Comparison of ENCODE assay signal across 9 mouse cellular contexts in the genomic region with DNA sequence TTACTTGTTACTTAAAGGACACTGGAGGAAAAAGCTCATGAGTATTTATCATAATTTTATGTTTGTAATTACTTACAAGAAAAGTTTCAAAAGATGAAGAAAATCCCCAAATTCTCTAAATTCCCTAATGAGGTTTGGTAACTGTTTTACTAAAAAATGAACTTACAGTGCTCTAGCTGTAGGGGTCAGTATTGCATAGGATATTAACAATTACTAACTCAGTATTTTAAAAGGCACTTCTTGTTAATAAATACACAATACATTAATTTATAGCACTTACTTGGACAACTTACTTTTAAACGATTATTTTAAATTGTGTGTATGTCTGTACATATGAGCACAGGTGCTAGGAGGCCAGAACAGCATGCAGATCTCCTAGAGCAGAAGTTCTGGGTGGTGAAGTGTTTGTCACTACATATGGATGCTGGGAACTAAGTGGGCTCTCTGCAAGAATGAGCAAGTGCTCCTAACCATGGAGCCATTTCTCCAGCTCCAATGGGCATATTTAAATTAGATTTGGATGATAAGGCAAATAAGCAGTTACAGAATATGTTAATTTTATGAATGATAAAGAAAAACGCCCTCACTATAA. TPM values are rescaled to one million over a fixed set of nuclear protein-coding genes. Genes with fewer than 3 reads are reported as not detected.
A peak's percentile ranks its signal among the peaks of the same experiment; 100 is the strongest.
DNase-seq lines count a peak whose midpoint lies in the region; ATAC-seq and TF ChIP-seq lines count a peak whose summit lies in the region.
"Had no signal": no experiment of that assay in that cellular context is flagged by ENCODE, and none has a peak within 500 bp of the region (broad histone marks: within the 10 kb centered on the region; RNA-seq: fewer than 3 reads in every experiment).

No protein-coding gene starts in this region.

- no peak overlapping the region for H3K4me3 ChIP-seq in left cerebral cortex, adult 2 months
- H3K4me3 ChIP-seq in ES-Bruce4 (ENCODE audit: low read depth, low read length) = no peak overlapping the region
- H3K4me3 ChIP-seq in midbrain, embryonic 14.5 days (replicated peaks; ENCODE audit: low read depth, low read length) = no peak overlapping the region
- H3K4me3 ChIP-seq: embryonic facial prominence, embryonic 15.5 days; limb, embryonic 13.5 days had no signal

- peak; percentile 82 for TF ChIP-seq CTCF in left cerebral cortex, adult 2 months (IDR thresholded peaks at IDR 0.05)
- peak; percentile 1 for TF ChIP-seq CTCF in ES-Bruce4 (IDR thresholded peaks at IDR 0.05; ENCODE audit: low read depth, low read length)

- no peak for DNase-seq in left cerebral cortex, adult 2 months (ENCODE audit: extremely low spot score in 1 of 2, low spot score in 2 of 2)
- no peak for DNase-seq in left cerebral cortex, adult 18-20 months (ENCODE audit: low spot score in 2 of 2)
- peak; percentile 18 for DNase-seq in embryo, embryonic 11 days
- peak; percentile 67 for DNase-seq in midbrain, embryonic 14.5 days
- DNase-seq in layer of hippocampus, adult 8-10 months (ENCODE audit: low spot score in 2 of 2) = no peak
- DNase-seq in right cerebral cortex, postnatal 36 days (ENCODE audit: low spot score in 2 of 2) = no peak

- no peak for TF ChIP-seq POLR2A in ES-Bruce4 (IDR thresholded peaks at IDR 0.05; ENCODE audit: insufficient read depth, low read length)

- H3K27ac ChIP-seq in left cerebral cortex, adult 2 months = no peak overlapping the region
- no peak overlapping the region for H3K27ac ChIP-seq in ES-Bruce4 (ENCODE audit: insufficient read depth, low read length)
- H3K27ac ChIP-seq in midbrain, embryonic 14.5 days (replicated peaks; ENCODE audit: low read depth, low read length) = no peak overlapping the region
- H3K27ac ChIP-seq: embryonic facial prominence, embryonic 15.5 days; limb, embryonic 13.5 days had no signal

- ATAC-seq in midbrain, embryonic 14.5 days (ENCODE audit: low FRiP score, low TSS enrichment) = peak; percentile 50; the same call in 1 of the 2 replicates

- H3K27me3 ChIP-seq in ES-Bruce4 (ENCODE audit: control insufficient read depth, insufficient read depth, low read length, poor library complexity, severe bottlenecking) = no peaks in the 10 kb centered on the region
- H3K27me3 ChIP-seq in midbrain, embryonic 14.5 days (ENCODE audit: control insufficient read depth, insufficient read depth, low read length) = no peaks in the 10 kb centered on the region
- H3K27me3 ChIP-seq: embryonic facial prominence, embryonic 15.5 days; limb, embryonic 13.5 days had no signal

- intact Hi-C loops in left cerebral cortex, adult 2 months (cut with DNase I) = loop anchor here (5.0 to 10.0 kb wide), 3 partner anchors 436 to 1023 kb away; no protein-coding TSS in a partner anchor

- peaks cover 22% of the 10 kb centered on the region for H3K36me3 ChIP-seq in ES-Bruce4 (ENCODE audit: control insufficient read depth, insufficient read depth, low read length, poor library complexity, severe bottlenecking)
- H3K36me3 ChIP-seq in midbrain, embryonic 14.5 days (ENCODE audit: control insufficient read depth, insufficient read depth, low read length) = peaks cover 33% of the 10 kb centered on the region

- 80% methylated on average over 2 of the region's 2 CpGs for WGBS in midbrain, embryonic 14.5 days

- H3K9me3 ChIP-seq in ES-Bruce4 (replicated peaks; ENCODE audit: control insufficient read depth, insufficient read depth, low read length, poor library complexity, severe bottlenecking) = no peaks in the 10 kb centered on the region
- no peaks in the 10 kb centered on the region for H3K9me3 ChIP-seq in midbrain, embryonic 14.5 days (ENCODE audit: control insufficient read depth, low read length)
- H3K9me3 ChIP-seq: embryonic facial prominence, embryonic 15.5 days; limb, embryonic 13.5 days had no signal

- no peaks in the 10 kb centered on the region for H3K4me1 ChIP-seq in ES-Bruce4 (ENCODE audit: control insufficient read depth, insufficient read depth, low read length)
- H3K4me1 ChIP-seq in midbrain, embryonic 14.5 days (ENCODE audit: control insufficient read depth, insufficient read depth, low read length) = no peaks in the 10 kb centered on the region
- H3K4me1 ChIP-seq: embryonic facial prominence, embryonic 15.5 days; limb, embryonic 13.5 days had no signal

- TF ChIP-seq EP300 in ES-Bruce4 (IDR thresholded peaks at IDR 0.05; ENCODE audit: insufficient read depth, low read depth, low read length) = no peak

- H3K9ac ChIP-seq in ES-Bruce4 (ENCODE audit: low read depth, poor library complexity, severe bottlenecking) = no peak overlapping the region
- no peak overlapping the region for H3K9ac ChIP-seq in midbrain, embryonic 14.5 days (replicated peaks; ENCODE audit: low read length)
- H3K9ac ChIP-seq: embryonic facial prominence, embryonic 15.5 days; limb, embryonic 13.5 days had no signal

- H3K4me2 ChIP-seq in midbrain, embryonic 14.5 days (ENCODE audit: low read length) = no peak overlapping the region
- H3K4me2 ChIP-seq: embryonic facial prominence, embryonic 15.5 days; limb, embryonic 13.5 days had no signal

RNA-seq across cellular contexts. Expression of a gene that starts 21.5 kb away (rescaled TPM):
- total RNA-seq in left cerebral cortex, adult 2 months (2021) = 10 to 100 TPM; 61.1 to 66.7 TPM
- 10 to 100 TPM; 61.1 to 62.5 TPM for total RNA-seq in left cerebral cortex, adult 18-20 months (2021)
- 68.5 and 75.1 TPM in 2 replicates for polyA plus RNA-seq in ES-Bruce4 (2011; ENCODE audit: insufficient read depth, insufficient read length, low read depth, missing spikeins)
- polyA plus RNA-seq in midbrain, embryonic 14.5 days (2014; fragmentation: Nextera tagmentation; extraction: Ambion mirVana) = 55.4 and 56.0 TPM in 2 replicates
- total RNA-seq in layer of hippocampus, adult 8-10 months (2022) = 10 to 100 TPM; 50.8 to 57.7 (median 52.3) TPM

Comparison
In these comparisons a context has a peak if more than half of its experiments do, and no peak if none do; other contexts are left out.
1. DNase-seq: peak in embryo, embryonic 11 days (single experiment) and midbrain, embryonic 14.5 days (single experiment); none in left cerebral cortex, adult 2 months (0 of 2), left cerebral cortex, adult 18-20 months (0 of 2), layer of hippocampus, adult 8-10 months (0 of 2) and right cerebral cortex, postnatal 36 days (0 of 2).